Mouse (Mus musculus) liver, adult 2 months (tissue): ENCODE measurements around the gene Sgo2b. TPM values are rescaled to one million over a fixed set of nuclear protein-coding genes. Genes with fewer than 3 reads are reported as not detected.

Source experiments
- DNase-seq: peaks from one replicate; pipeline ENCODE4 v3.0.0-alpha.2; 2011; ENCODE audit warnings: low read depth, low spot score; ENCODE audit errors: extremely low read depth
- H3K27ac ChIP-seq: fragments of 200-500 bp; replicated peaks from 2 replicates; pipeline ENCODE4 v1.5.1; 2012; ENCODE audit warnings: low read depth, mild to moderate bottlenecking, control low read depth, inconsistent platforms, low read length; ENCODE audit not compliant: insufficient read depth
- H3K27me3 ChIP-seq: fragments of 200-500 bp; 2 replicates; pipeline ENCODE4 v1.6.1; 2012; ENCODE audit warnings: mild to moderate bottlenecking, moderate library complexity, low read length, inconsistent platforms; ENCODE audit not compliant: control insufficient read depth, insufficient read depth
- H3K36me3 ChIP-seq: fragments of 200-500 bp; 2 replicates; pipeline ENCODE4 v1.6.1; 2012; ENCODE audit warnings: low read length, inconsistent platforms; ENCODE audit not compliant: control insufficient read depth, insufficient read depth
- H3K4me1 ChIP-seq: fragments of 200-500 bp; 2 replicates; pipeline ENCODE4 v1.6.1; 2011; ENCODE audit warnings: low read length; ENCODE audit not compliant: control insufficient read depth, insufficient read depth
- H3K4me3 ChIP-seq: fragments of 200-500 bp; 2 replicates; pipeline ENCODE4 v1.5.1; 2011; ENCODE audit warnings: low read depth, mild to moderate bottlenecking, control low read depth, low read length, moderate library complexity; ENCODE audit not compliant: insufficient read depth
- H3K79me2 ChIP-seq: fragments of 200-500 bp; 2 replicates; pipeline ENCODE4 v1.6.1; 2012; ENCODE audit warnings: inconsistent platforms, mild to moderate bottlenecking, low read length, moderate library complexity; ENCODE audit not compliant: control insufficient read depth, insufficient read depth
- H3K9ac ChIP-seq: fragments of 200-500 bp; 2 replicates; pipeline ENCODE4 v1.6.1; 2012; ENCODE audit warnings: low read depth, mild to moderate bottlenecking, control low read depth, inconsistent platforms, low read length
- CTCF ChIP-seq: fragments of 200-500 bp; IDR thresholded peaks from 2 replicates; pipeline ENCODE4 v1.5.1; 2011; ENCODE audit warnings: low read depth, low read length, control low read depth
- POLR2A ChIP-seq: fragments of 200-500 bp; IDR thresholded peaks from 2 replicates; pipeline ENCODE4 v1.6.1; 2011; ENCODE audit warnings: low read length, control low read depth; ENCODE audit not compliant: insufficient read depth; ENCODE audit errors: extremely low read depth
- WGBS: fragments of 180-500 bp; shearing (Covaris S2); methylation state at CpG from one replicate; pipeline ENCODE4 v1.1.7; 2018; 5-methylcytosine and 5-hydroxymethylcytosine counted together
- polyA plus RNA-seq: library from polyadenylated mRNA; depleted of rRNA; stranded (reverse); fragments of >200 nt; gene quantifications from 2 replicates; pipeline ENCODE4 v1.2.3, GENCODE M21; 2012
- total RNA-seq: library from RNA; depleted of rRNA; stranded (reverse); fragments of >200 nt; gene quantifications from 2 replicates; pipeline ENCODE4 v1.2.3, GENCODE M21; 2014

Sgo2b gene
- total and polyA plus RNA-seq, 2 experiments: not detected

DNA sequence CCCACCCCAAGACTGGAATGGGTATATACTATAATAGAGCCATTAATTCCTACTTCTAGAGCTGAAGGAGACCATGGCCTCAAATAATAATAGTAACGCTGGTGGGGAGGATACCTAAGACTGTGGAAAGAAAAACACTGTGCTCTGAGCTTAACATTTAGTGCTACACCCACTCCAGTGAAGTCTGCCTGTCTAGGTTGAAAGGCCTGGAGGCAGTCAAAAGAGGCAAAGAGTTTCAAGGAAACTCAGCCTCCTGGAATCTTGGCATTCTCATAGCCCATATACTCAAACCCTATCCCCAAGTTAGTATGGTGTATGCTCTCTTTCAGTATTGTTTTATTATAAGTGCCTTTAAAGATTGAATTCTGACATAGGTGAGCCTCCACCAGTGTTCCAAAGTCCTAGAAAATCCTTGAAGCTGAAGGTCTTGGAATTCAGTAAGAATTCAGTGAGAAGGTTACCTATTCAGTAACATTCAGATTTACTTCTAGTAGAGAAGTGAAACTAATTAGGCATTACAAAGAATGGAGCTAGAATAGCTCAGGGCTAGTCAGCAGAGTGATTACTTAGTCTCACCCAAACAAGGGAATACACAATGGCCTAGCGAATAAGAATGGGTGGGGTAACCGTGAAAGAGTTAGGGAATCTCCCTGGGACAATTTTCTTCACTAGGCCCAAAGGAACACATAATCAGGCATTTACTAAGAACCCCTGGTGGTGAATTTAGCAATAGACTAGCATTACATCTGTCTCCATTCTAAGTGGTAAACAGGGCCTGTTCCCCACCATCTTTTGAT, 22.5 kb downstream of the Sgo2b start:
- Histone ChIP-seq H3K27me3 (no peaks in the 10 kb centered on the region), H3K9ac (no peak overlapping the region), H3K4me3 (no peak overlapping the region), H3K36me3 (no peaks in the 10 kb centered on the region), H3K4me1 (no peaks in the 10 kb centered on the region), H3K27ac (no peak overlapping the region), H3K79me2 (no peaks in the 10 kb centered on the region)
- DNase-seq: no peak
- 70% methylated on average over 3 of the region's 3 CpGs for WGBS
- no peak for TF ChIP-seq POLR2A
- no peak for TF ChIP-seq CTCF

DNA sequence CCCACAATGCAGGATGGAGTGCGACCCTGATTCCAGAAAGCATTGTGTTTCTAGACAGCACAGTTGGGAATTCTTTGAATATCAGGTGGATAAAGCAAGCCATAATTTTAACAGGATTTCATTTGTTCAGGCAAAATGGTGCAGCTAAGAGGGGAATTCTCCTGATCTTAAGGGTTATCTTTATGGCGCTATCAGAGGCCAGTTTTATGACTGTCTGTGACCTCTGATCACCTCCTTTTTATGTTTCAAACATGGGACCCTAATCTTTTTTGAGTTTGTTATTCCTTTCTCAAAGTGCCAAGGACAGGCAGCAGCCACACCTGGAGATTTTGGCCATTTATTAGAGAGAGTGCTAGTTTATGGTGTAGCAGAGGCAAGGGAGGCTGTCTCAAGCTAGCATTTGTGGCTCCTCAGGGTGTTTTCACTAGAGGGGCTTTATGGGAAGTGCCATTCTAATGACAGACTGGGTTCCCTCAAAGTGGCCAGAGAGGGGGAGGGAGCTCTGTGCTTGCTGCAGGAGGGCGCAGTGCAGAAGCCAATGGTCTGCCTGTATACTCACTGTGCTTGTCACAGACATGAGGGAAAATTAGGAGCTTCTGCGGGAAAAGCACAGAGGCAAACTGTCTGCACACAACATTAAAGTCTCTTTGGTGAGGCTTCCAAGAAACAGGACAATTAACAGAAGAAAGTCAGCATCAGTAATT, 30.6 kb downstream of the Sgo2b start:
- H3K9ac ChIP-seq: no peak overlapping the region
- H3K4me1 ChIP-seq: no peaks in the 10 kb centered on the region
- no peaks in the 10 kb centered on the region for H3K36me3 ChIP-seq
- WGBS: 61% methylated on average over 4 of the region's 4 CpGs
- H3K27ac ChIP-seq: no peak overlapping the region
- no peaks in the 10 kb centered on the region for H3K27me3 ChIP-seq
- no peak overlapping the region for H3K4me3 ChIP-seq
- DNase-seq: no peak
- H3K79me2 ChIP-seq: no peaks in the 10 kb centered on the region
- TF ChIP-seq CTCF (no peak), POLR2A (no peak)

DNA sequence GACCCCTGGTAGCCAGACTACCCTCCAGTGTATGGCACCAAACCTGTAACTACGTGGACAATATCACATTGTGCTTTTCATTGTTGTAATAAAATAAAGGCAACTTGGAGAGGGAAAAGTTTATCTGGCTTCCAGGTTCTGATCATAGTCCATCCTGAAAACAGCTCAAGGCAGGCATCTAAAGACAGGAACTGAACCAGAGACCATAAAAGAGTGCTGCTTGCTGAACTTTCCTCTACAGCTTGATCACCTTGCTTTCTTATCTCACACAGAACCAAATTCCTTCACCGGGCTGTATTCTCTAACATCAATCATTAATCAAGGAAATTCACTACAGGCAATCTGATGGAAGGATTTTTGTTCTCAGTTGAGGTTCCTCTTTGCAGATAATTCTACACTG, 57.0 kb downstream of the Sgo2b start:
- no peaks in the 10 kb centered on the region for H3K4me1 ChIP-seq
- DNase-seq: no peak
- 41% methylated on average over 2 of the region's 2 CpGs for WGBS
- H3K27ac ChIP-seq: no peak overlapping the region
- H3K9ac ChIP-seq: no peak overlapping the region
- H3K79me2 ChIP-seq: no peaks in the 10 kb centered on the region
- no peak overlapping the region for H3K4me3 ChIP-seq
- TF ChIP-seq CTCF (no peak), POLR2A (no peak)
- no peaks in the 10 kb centered on the region for H3K27me3 ChIP-seq
- H3K36me3 ChIP-seq: no peaks in the 10 kb centered on the region

DNA sequence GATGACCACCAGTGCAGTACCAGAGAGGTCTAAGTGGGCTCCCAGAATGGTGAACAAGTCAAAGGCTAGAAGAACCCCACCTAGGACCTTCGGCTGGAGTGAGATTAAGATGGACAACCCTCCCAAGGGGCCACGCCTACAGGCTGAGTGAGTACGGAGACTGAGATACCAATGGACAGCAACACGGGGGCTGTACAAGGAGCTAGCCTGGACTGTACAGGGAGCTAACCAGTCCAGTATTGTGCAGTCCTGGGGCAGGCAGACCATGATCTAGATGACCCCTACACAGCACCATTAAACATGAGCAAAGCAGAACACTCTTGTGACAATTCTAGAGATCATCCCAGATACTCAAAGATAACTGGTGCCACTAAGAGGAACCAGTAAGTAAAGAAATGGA, 73.7 kb downstream of the Sgo2b start:
- TF ChIP-seq POLR2A (no peak), CTCF (no peak)

DNA sequence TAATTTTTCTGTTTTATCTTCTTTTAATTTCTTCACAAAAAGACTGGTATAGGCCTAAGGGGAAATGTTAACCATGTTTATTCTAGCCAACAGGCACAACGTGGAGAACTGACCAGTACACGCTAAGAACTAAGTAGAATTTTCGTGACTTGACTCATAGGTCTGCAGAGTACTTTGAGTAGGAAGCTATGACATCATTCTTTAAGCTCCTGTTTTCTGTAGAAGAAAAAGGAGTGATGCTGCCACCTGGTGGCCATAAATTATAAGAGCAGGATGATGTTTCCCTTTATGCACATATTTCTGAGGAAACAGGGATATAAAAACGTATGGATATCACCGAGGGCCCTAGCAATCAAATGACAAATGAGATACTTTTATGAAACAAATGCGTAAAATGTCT, 74.7 kb downstream of the Sgo2b start:
- WGBS: 10% methylated on average over 6 of the region's 6 CpGs
- no peak overlapping the region for H3K4me3 ChIP-seq
- H3K79me2 ChIP-seq: no peaks in the 10 kb centered on the region
- H3K4me1 ChIP-seq: no peaks in the 10 kb centered on the region
- DNase-seq: peak; percentile 55
- H3K27ac ChIP-seq: no peak overlapping the region
- no peaks in the 10 kb centered on the region for H3K27me3 ChIP-seq
- no peak overlapping the region for H3K9ac ChIP-seq
- H3K36me3 ChIP-seq: no peaks in the 10 kb centered on the region
- no peak for TF ChIP-seq POLR2A
- peak; percentile 43 for TF ChIP-seq CTCF

More for the DNA sequence above, 73.7 kb downstream of the Sgo2b start:
- Histone ChIP-seq H3K79me2 (no peaks in the 10 kb centered on the region), H3K36me3 (no peaks in the 10 kb centered on the region), H3K4me1 (no peaks in the 10 kb centered on the region), H3K4me3 (no peak overlapping the region), H3K27me3 (no peaks in the 10 kb centered on the region), H3K9ac (no peak overlapping the region), H3K27ac (no peak overlapping the region)
- DNase-seq: no peak
- WGBS: 71% methylated on average over 4 of the region's 4 CpGs

DNA sequence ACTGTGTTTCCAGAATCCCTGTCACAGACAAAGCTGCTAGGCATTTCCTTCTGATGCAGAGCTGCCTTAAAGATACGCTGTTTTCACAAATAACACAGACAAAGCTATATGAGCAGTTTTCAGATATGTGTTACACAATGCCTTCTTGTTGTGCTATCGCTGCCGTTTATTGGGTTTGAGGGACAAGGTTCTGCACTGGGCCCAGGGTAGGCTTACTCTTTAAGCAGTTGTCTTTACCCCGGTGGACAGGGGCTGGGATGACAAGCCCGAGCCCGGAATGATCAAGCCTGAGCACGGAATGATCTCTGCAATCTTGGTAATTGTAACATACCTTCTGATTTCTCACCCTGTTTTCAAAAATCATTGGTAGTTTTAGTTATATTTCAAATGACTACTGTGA, 75.1 kb downstream of the Sgo2b start:
- Histone ChIP-seq H3K27ac (no peak overlapping the region), H3K9ac (no peak overlapping the region), H3K27me3 (no peaks in the 10 kb centered on the region), H3K36me3 (no peaks in the 10 kb centered on the region), H3K4me3 (no peak overlapping the region), H3K79me2 (no peaks in the 10 kb centered on the region), H3K4me1 (no peaks in the 10 kb centered on the region)
- TF ChIP-seq POLR2A: no peak
- no peak for TF ChIP-seq CTCF
- 89% methylated on average over 7 of the region's 7 CpGs for WGBS
- DNase-seq: no peak
